Mouse (Mus musculus): Measurements from ENCODE around the gene Plppr1. TPM values are rescaled to one million over a fixed set of nuclear protein-coding genes. Genes with fewer than 3 reads are reported as not detected.
"Not testable (repeated sequence)": the region's sequence is repeated elsewhere in the genome, so short reads cannot be mapped to it uniquely, and the experiment has no call there.

Plppr1 gene
- polyA plus RNA-seq, 1 experiment = not detected

DNA sequence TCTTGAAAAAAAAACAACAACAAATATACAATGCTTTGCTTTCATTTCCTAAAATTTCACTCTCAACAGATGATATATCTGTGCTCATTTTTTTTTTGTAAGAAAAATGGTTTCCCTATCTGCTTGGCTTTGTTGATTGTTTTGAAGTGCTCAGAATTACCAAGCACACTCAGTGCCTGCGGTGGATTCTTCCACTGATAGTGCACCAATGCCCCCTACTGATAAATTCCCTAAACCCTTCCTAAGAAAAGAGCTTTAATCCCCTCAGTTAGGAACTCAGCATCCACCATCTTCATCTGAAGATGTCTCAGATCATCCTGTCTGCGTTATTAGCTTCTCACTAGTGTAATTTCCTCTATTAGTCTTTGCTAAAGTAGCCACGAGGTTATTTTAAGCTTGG, 192.2 kb downstream of the Plppr1 start:
- Histone ChIP-seq H3K4me3 (replicated peaks) (no peak overlapping the region), H3K36me3 (replicated peaks; ENCODE audit: low read length) (no peaks in the 10 kb centered on the region), H3K9me3 (no peaks in the 10 kb centered on the region), H3K4me1 (peaks cover 1% of the 10 kb centered on the region; the same call in 1 of the 2 replicates), H3K27me3 (replicated peaks) (no peaks in the 10 kb centered on the region)
- no peak for TF ChIP-seq FLI1 (IDR thresholded peaks at IDR 0.05; ENCODE audit: low read length)
- no peak for TF ChIP-seq GATA1 (IDR thresholded peaks at IDR 0.05; ENCODE audit: borderline replicate concordance, low read length)

GRCm38 (mm10) chr4:49252169-49252568, 193.1 kb downstream of the Plppr1 start:
- H3K4me1 ChIP-seq = no peaks in the 10 kb centered on the region
- no peak overlapping the region for H3K4me3 ChIP-seq (replicated peaks)
- H3K9me3 ChIP-seq = no peaks in the 10 kb centered on the region
- no peak for TF ChIP-seq GATA1 (IDR thresholded peaks at IDR 0.05; ENCODE audit: borderline replicate concordance, low read length)
- TF ChIP-seq FLI1 (IDR thresholded peaks at IDR 0.05; ENCODE audit: low read length) = no peak
- H3K27me3 ChIP-seq (replicated peaks) = no peaks in the 10 kb centered on the region
- no peaks in the 10 kb centered on the region for H3K36me3 ChIP-seq (replicated peaks; ENCODE audit: low read length)

DNA sequence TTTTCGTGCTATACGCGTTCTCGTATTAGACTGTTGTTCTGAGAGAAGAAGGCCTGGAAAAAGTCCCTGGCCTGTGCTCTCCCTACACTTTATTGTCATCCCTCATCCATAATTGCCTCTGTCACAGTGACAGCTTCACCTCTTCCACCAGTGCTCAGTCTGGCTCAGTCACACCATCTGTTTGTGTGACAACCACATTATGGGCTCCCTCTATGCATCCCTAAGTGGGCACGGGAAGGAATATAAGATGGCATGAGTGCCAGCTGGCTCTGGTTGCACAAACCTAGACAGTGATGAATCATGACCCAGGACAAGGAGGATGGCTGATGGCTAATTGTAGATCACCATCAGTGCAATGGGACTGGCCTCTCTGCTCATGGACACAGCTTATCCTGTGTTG, 219.4 kb downstream of the Plppr1 start:
- Histone ChIP-seq H3K4me1 (no peaks in the 10 kb centered on the region), H3K27me3 (replicated peaks) (no peaks in the 10 kb centered on the region), H3K36me3 (replicated peaks; ENCODE audit: low read length) (no peaks in the 10 kb centered on the region), H3K9me3 (peaks cover 5% of the 10 kb centered on the region; the same call in 1 of the 2 replicates), H3K4me3 (replicated peaks) (peak overlapping the region; percentile 48)
- TF ChIP-seq GATA1 (IDR thresholded peaks at IDR 0.05; ENCODE audit: borderline replicate concordance, low read length) = no peak
- TF ChIP-seq FLI1 (IDR thresholded peaks at IDR 0.05; ENCODE audit: low read length) = no peak

GRCm38 (mm10) chr4:49284692-49285291, 225.7 kb downstream of the Plppr1 start:
- Histone ChIP-seq H3K36me3 (replicated peaks; ENCODE audit: low read length) (no peaks in the 10 kb centered on the region), H3K4me1 (no peaks in the 10 kb centered on the region)

GRCm38 (mm10) chr4:49285340-49286196, 226.5 kb downstream of the Plppr1 start:
- no peak overlapping the region for H3K4me3 ChIP-seq (replicated peaks)
- H3K9me3 ChIP-seq = peaks cover 5% of the 10 kb centered on the region; the same call in 1 of the 2 replicates
- H3K27me3 ChIP-seq (replicated peaks) = no peaks in the 10 kb centered on the region
- H3K36me3 ChIP-seq (replicated peaks; ENCODE audit: low read length) = no peaks in the 10 kb centered on the region
- TF ChIP-seq FLI1 (IDR thresholded peaks at IDR 0.05; ENCODE audit: low read length) (no peak), GATA1 (IDR thresholded peaks at IDR 0.05; ENCODE audit: borderline replicate concordance, low read length) (no peak)
- H3K4me1 ChIP-seq = no peaks in the 10 kb centered on the region

More at GRCm38 (mm10) chr4:49284692-49285291, 225.7 kb downstream of the Plppr1 start:
- Histone ChIP-seq H3K9me3 (peaks cover 5% of the 10 kb centered on the region; the same call in 1 of the 2 replicates), H3K27me3 (replicated peaks) (no peaks in the 10 kb centered on the region), H3K4me3 (replicated peaks) (no peak overlapping the region)
- TF ChIP-seq GATA1 (IDR thresholded peaks at IDR 0.05; ENCODE audit: borderline replicate concordance, low read length) (no peak), FLI1 (IDR thresholded peaks at IDR 0.05; ENCODE audit: low read length) (no peak)

GRCm38 (mm10) chr4:49286197-49286492, 227.1 kb downstream of the Plppr1 start:
- H3K4me1 ChIP-seq = no peaks in the 10 kb centered on the region
- TF ChIP-seq FLI1 (IDR thresholded peaks at IDR 0.05; ENCODE audit: low read length) = no peak
- TF ChIP-seq GATA1 (IDR thresholded peaks at IDR 0.05; ENCODE audit: borderline replicate concordance, low read length) = no peak
- H3K9me3 ChIP-seq = peaks cover 5% of the 10 kb centered on the region; the same call in 1 of the 2 replicates
- H3K36me3 ChIP-seq (replicated peaks; ENCODE audit: low read length) = no peaks in the 10 kb centered on the region
- H3K27me3 ChIP-seq (replicated peaks) = no peaks in the 10 kb centered on the region
- H3K4me3 ChIP-seq (replicated peaks) = no peak overlapping the region

- Histone ChIP-seq H3K4me3 (replicated peaks) (no peak overlapping the region), H3K27me3 (replicated peaks) (no peaks in the 10 kb centered on the region), H3K4me1 (no peaks in the 10 kb centered on the region), H3K36me3 (replicated peaks; ENCODE audit: low read length) (no peaks in the 10 kb centered on the region), H3K9me3 (no peaks in the 10 kb centered on the region)
- TF ChIP-seq GATA1 (IDR thresholded peaks at IDR 0.05; ENCODE audit: borderline replicate concordance, low read length) = no peak
- TF ChIP-seq FLI1 (IDR thresholded peaks at IDR 0.05; ENCODE audit: low read length) = no peak
These were observed 237.4 kb downstream of the Plppr1 start for GRCm38 (mm10) chr4:49296434-49296833.

GRCm38 (mm10) chr4:49299576-49299975, 240.5 kb downstream of the Plppr1 start:
- Histone ChIP-seq H3K4me1 (no peaks in the 10 kb centered on the region), H3K27me3 (replicated peaks) (no peaks in the 10 kb centered on the region), H3K9me3 (no peaks in the 10 kb centered on the region), H3K36me3 (replicated peaks; ENCODE audit: low read length) (no peaks in the 10 kb centered on the region), H3K4me3 (replicated peaks) (no peak overlapping the region)
- TF ChIP-seq GATA1 (IDR thresholded peaks at IDR 0.05; ENCODE audit: borderline replicate concordance, low read length) = no peak
- no peak for TF ChIP-seq FLI1 (IDR thresholded peaks at IDR 0.05; ENCODE audit: low read length)

DNA sequence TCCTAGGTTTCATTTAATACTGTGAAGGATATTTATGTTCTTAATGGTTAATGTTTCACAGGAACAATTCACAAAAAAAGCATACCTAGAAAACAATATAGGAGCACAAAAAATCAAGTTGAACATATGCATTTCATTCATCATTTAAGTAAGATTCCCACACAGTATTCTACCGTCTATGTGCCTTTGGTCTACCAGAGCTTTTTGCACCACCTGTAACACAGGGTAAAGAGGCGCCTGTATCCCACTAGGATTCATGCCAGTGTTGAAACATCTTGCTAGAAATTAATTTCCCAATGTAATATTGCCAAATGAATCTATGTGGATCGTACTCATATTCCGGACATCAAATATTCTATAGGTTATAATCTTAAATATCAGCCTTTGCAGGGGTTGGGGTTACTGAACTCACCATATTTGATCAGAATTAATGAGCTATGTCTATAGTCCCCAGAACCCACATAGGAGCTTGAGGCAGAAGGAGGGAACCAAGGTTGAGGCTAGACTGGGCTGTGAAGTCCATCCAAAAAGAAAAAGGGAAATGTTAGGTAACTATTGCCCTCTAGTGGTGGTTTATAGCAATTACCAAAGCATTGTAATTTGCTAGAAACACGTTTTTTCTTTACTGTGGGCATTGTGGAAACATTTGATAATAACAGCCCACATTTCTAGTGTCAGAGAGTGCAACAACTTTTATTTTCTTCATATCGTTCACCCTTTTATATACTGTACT, 263.0 kb downstream of the Plppr1 start:
- H3K4me1 ChIP-seq = no peaks in the 10 kb centered on the region
- H3K27me3 ChIP-seq (replicated peaks) = no peaks in the 10 kb centered on the region
- H3K4me3 ChIP-seq (replicated peaks) = no peak overlapping the region
- TF ChIP-seq FLI1 (IDR thresholded peaks at IDR 0.05; ENCODE audit: low read length) (no peak), GATA1 (IDR thresholded peaks at IDR 0.05; ENCODE audit: borderline replicate concordance, low read length) (no peak)
- H3K36me3 ChIP-seq (replicated peaks; ENCODE audit: low read length) = no peaks in the 10 kb centered on the region
- no peaks in the 10 kb centered on the region for H3K9me3 ChIP-seq

DNA sequence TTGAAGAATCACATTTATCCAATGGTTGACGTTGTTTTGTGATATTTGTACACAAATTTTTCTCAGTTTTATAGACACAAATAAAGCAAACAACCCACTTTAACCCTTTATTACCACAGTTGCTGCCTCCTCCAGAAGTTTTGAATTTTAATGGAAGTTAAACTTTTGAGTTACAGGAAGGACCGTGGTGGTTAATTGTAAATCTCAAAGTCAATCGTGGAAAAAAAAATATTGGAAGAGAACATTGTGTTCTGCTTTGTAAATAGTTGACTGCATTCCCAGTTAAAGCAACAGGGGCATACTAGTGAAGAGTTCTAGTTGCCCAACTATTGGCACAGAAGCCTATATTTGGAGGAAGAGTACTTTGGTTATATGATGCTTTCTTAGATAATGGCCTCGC, 278.9 kb downstream of the Plppr1 start:
- not testable (repeated sequence) for H3K9me3 ChIP-seq; H3K4me1 ChIP-seq; H3K4me3 ChIP-seq (replicated peaks); H3K36me3 ChIP-seq (replicated peaks; ENCODE audit: low read length); H3K27me3 ChIP-seq (replicated peaks)

- H3K4me3 ChIP-seq (replicated peaks); H3K36me3 ChIP-seq (replicated peaks; ENCODE audit: low read length); H3K27me3 ChIP-seq (replicated peaks); H3K4me1 ChIP-seq; H3K9me3 ChIP-seq: not testable (repeated sequence)
These were observed 281.0 kb downstream of the Plppr1 start for GRCm38 (mm10) chr4:49340091-49340490.

DNA sequence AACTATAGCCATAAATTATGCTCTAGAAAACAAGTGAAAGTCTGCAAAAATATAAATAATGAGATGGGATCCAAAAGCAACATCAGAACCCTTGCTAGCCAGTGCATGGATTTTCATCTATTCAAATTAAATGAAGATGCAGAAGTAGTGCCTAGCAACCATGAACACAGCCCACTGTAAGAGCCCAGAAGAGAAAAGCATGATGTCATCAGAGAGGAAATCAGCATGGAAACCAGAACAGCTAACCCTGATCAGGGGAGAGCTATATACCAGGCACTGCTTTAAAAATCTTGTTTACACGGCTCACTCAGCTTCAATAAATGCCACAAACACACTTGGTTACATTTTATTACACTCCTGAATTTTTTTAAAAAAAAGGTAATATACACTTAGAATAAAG, 288.9 kb downstream of the Plppr1 start:
- not testable (repeated sequence) for H3K9me3 ChIP-seq, H3K4me1 ChIP-seq

More for the DNA sequence above, 288.9 kb downstream of the Plppr1 start:
- H3K4me3 ChIP-seq (replicated peaks); H3K27me3 ChIP-seq (replicated peaks); H3K36me3 ChIP-seq (replicated peaks; ENCODE audit: low read length): not testable (repeated sequence)

All from megakaryocyte, embryonic 14.5 days (primary cell).